Mouse (Mus musculus): Measurements from ENCODE around the gene Gnpnat1. TPM values are rescaled to one million over a fixed set of nuclear protein-coding genes. Genes with fewer than 3 reads are reported as not detected.
A peak's percentile ranks its signal among the peaks of the same experiment; 100 is the strongest.

Gnpnat1 gene
- polyA plus RNA-seq, 1 experiment from 2014 or later, result 83.3 TPM

GRCm38 (mm10) chr14:45419323-45419722 is 14.6 kb upstream of the Gnpnat1 start:
- no peak for ATAC-seq (replicated peaks; ENCODE audit: low FRiP score, low read depth)

GRCm38 (mm10) chr14:45418553-45418952 is 13.8 kb upstream of the Gnpnat1 start:
- WGBS, result 81% methylated on average over 3 of the region's 3 CpGs
- Histone ChIP-seq H3K4me2 (ENCODE audit: low read length) (no peak overlapping the region), H3K9ac (ENCODE audit: low read depth, low read length) (no peak overlapping the region), H3K27me3 (ENCODE audit: insufficient read depth, low read length) (no peaks in the 10 kb centered on the region), H3K27ac (no peak overlapping the region), H3K9me3 (replicated peaks; ENCODE audit: low read length) (no peaks in the 10 kb centered on the region), H3K4me3 (replicated peaks; ENCODE audit: low read depth, low read length) (no peak overlapping the region), H3K4me1 (replicated peaks; ENCODE audit: insufficient read depth, low read length) (no peaks in the 10 kb centered on the region), H3K36me3 (ENCODE audit: insufficient read depth, low read length) (no peaks in the 10 kb centered on the region)
- DNase-seq (ENCODE audit: low spot score), result no peak
- ATAC-seq (replicated peaks; ENCODE audit: low FRiP score, low read depth), result no peak
- TF ChIP-seq CTCF (IDR thresholded peaks at IDR 0.05; ENCODE audit: low read depth), result no peak

More at GRCm38 (mm10) chr14:45419323-45419722, 14.6 kb upstream of the Gnpnat1 start:
- Histone ChIP-seq H3K27me3 (ENCODE audit: insufficient read depth, low read length) (no peaks in the 10 kb centered on the region), H3K9me3 (replicated peaks; ENCODE audit: low read length) (no peaks in the 10 kb centered on the region), H3K27ac (no peak overlapping the region), H3K4me1 (replicated peaks; ENCODE audit: insufficient read depth, low read length) (no peaks in the 10 kb centered on the region), H3K36me3 (ENCODE audit: insufficient read depth, low read length) (no peaks in the 10 kb centered on the region), H3K4me3 (replicated peaks; ENCODE audit: low read depth, low read length) (no peak overlapping the region), H3K4me2 (ENCODE audit: low read length) (no peak overlapping the region), H3K9ac (ENCODE audit: low read depth, low read length) (no peak overlapping the region)
- WGBS, result 77% methylated on average over 4 of the region's 4 CpGs
- TF ChIP-seq CTCF (IDR thresholded peaks at IDR 0.05; ENCODE audit: low read depth), result no peak
- DNase-seq (ENCODE audit: low spot score), result no peak

DNA sequence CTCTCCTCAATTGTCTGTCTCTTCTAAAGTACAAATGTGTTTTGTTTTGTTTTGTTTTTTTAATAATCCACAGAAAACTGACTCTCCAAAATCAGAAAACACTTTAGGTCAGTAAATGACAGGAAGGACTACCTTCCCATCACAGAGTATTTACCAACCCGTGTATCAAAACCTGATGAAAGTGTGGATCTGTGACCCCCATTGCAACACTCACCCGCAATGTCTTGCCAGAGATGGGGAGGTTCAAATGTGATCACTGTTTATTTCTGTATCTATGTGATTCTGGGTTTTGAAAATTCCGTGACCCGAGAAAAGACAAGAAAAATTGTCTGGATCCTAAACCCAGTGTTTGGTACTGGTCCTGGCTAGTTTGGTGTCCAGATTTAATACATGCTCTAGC is 11.6 kb upstream of the Gnpnat1 start:
- no peak overlapping the region for H3K9ac ChIP-seq (ENCODE audit: low read depth, low read length)
- H3K36me3 ChIP-seq (ENCODE audit: insufficient read depth, low read length), result no peaks in the 10 kb centered on the region
- no peaks in the 10 kb centered on the region for H3K27me3 ChIP-seq (ENCODE audit: insufficient read depth, low read length)
- ATAC-seq (replicated peaks; ENCODE audit: low FRiP score, low read depth) (no peak), DNase-seq (ENCODE audit: low spot score) (no peak)
- TF ChIP-seq CTCF (IDR thresholded peaks at IDR 0.05; ENCODE audit: low read depth), result no peak
- H3K4me1 ChIP-seq (replicated peaks; ENCODE audit: insufficient read depth, low read length), result no peaks in the 10 kb centered on the region
- no peaks in the 10 kb centered on the region for H3K9me3 ChIP-seq (replicated peaks; ENCODE audit: low read length)
- H3K27ac ChIP-seq, result no peak overlapping the region
- 84% methylated on average over 4 of the region's 4 CpGs for WGBS
- H3K4me2 ChIP-seq (ENCODE audit: low read length), result no peak overlapping the region
- no peak overlapping the region for H3K4me3 ChIP-seq (replicated peaks; ENCODE audit: low read depth, low read length)

- no peak overlapping the region for H3K4me3 ChIP-seq (replicated peaks; ENCODE audit: low read depth, low read length)
- no peak overlapping the region for H3K9ac ChIP-seq (ENCODE audit: low read depth, low read length)
- no peak overlapping the region for H3K27ac ChIP-seq
- no peaks in the 10 kb centered on the region for H3K4me1 ChIP-seq (replicated peaks; ENCODE audit: insufficient read depth, low read length)
- WGBS, result 79% methylated on average over 7 of the region's 7 CpGs
- DNase-seq (ENCODE audit: low spot score) (no peak), ATAC-seq (replicated peaks; ENCODE audit: low FRiP score, low read depth) (no peak)
- no peaks in the 10 kb centered on the region for H3K27me3 ChIP-seq (ENCODE audit: insufficient read depth, low read length)
- no peaks in the 10 kb centered on the region for H3K9me3 ChIP-seq (replicated peaks; ENCODE audit: low read length)
- no peak overlapping the region for H3K4me2 ChIP-seq (ENCODE audit: low read length)
- H3K36me3 ChIP-seq (ENCODE audit: insufficient read depth, low read length), result no peaks in the 10 kb centered on the region
- TF ChIP-seq CTCF (IDR thresholded peaks at IDR 0.05; ENCODE audit: low read depth), result no peak
These were observed 1.1 kb downstream of the Gnpnat1 start for GRCm38 (mm10) chr14:45403651-45404050.

DNA sequence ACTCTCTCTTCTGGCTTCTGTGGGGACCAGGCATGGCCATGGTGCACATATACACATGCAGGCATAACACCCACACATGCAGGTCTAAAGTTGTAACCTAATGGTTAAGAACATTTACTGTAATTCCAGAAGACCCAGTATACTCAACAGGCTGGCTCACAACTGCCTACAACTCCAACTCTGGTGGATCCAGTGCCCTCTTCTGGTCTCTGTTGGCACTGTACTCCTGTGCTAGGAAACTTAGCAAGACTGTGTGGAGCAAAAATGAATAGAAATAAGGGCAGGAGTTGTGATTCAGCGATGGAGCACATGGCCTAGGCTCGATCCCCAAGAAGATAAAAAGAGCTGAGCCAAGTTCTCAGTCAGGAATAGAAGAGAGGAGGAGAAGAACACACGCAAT is 4.9 kb downstream of the Gnpnat1 start:
- no peaks in the 10 kb centered on the region for H3K27me3 ChIP-seq (ENCODE audit: insufficient read depth, low read length)
- no peaks in the 10 kb centered on the region for H3K36me3 ChIP-seq (ENCODE audit: insufficient read depth, low read length)
- 80% methylated on average over 3 of the region's 3 CpGs for WGBS
- no peak overlapping the region for H3K9ac ChIP-seq (ENCODE audit: low read depth, low read length)
- DNase-seq (ENCODE audit: low spot score), result peak; percentile 11
- no peaks in the 10 kb centered on the region for H3K9me3 ChIP-seq (replicated peaks; ENCODE audit: low read length)
- H3K4me2 ChIP-seq (ENCODE audit: low read length), result no peak overlapping the region
- H3K4me1 ChIP-seq (replicated peaks; ENCODE audit: insufficient read depth, low read length), result no peaks in the 10 kb centered on the region
- H3K27ac ChIP-seq, result no peak overlapping the region
- no peak overlapping the region for H3K4me3 ChIP-seq (replicated peaks; ENCODE audit: low read depth, low read length)
- TF ChIP-seq CTCF (IDR thresholded peaks at IDR 0.05; ENCODE audit: low read depth), result peak; percentile 62
- ATAC-seq (replicated peaks; ENCODE audit: low FRiP score, low read depth), result no peak

- peak overlapping the region; percentile 96 for H3K27ac ChIP-seq
- H3K4me1 ChIP-seq (replicated peaks; ENCODE audit: insufficient read depth, low read length), result peaks cover 13% of the 10 kb centered on the region; the same call in 1 of the 2 replicates
- no peak for TF ChIP-seq CTCF (IDR thresholded peaks at IDR 0.05; ENCODE audit: low read depth)
- peak overlapping the region; percentile 91 for H3K9ac ChIP-seq (ENCODE audit: low read depth, low read length)
- peak overlapping the region; percentile 91 for H3K4me2 ChIP-seq (ENCODE audit: low read length)
- peak overlapping the region; percentile 92 for H3K4me3 ChIP-seq (replicated peaks; ENCODE audit: low read depth, low read length)
- H3K36me3 ChIP-seq (ENCODE audit: insufficient read depth, low read length), result no peaks in the 10 kb centered on the region
- WGBS, result 12% methylated on average over 3 of the region's 3 CpGs
- peak; percentile 14; the same call in 1 of the 2 replicates for ATAC-seq (replicated peaks; ENCODE audit: low FRiP score, low read depth)
- H3K9me3 ChIP-seq (replicated peaks; ENCODE audit: low read length), result no peaks in the 10 kb centered on the region
- H3K27me3 ChIP-seq (ENCODE audit: insufficient read depth, low read length), result no peaks in the 10 kb centered on the region
- no peak for DNase-seq (ENCODE audit: low spot score)
These were observed 15.5 kb downstream of the Gnpnat1 start for GRCm38 (mm10) chr14:45389194-45389593.
